Comparison of ENCODE assay signal across 17 mouse cellular contexts in genomic region chr1:14503193-14503800, GRCm38 (mm10).
DNase-seq lines count a peak whose midpoint lies in the region; ATAC-seq and TF ChIP-seq lines count a peak whose summit lies in the region.
"Had no signal": no experiment of that assay in that cellular context is flagged by ENCODE, and none has a peak within 500 bp of the region (broad histone marks: within the 10 kb centered on the region; RNA-seq: fewer than 3 reads in every experiment).

No protein-coding gene starts in this region.

- 15% methylated on average over 7 of the region's 7 CpGs for WGBS in midbrain, embryonic 14.5 days
- WGBS in midbrain, postnatal 0 days: 21% methylated on average over 7 of the region's 7 CpGs
- WGBS in embryonic facial prominence, embryonic 14.5 days: 17% methylated on average over 7 of the region's 7 CpGs

- no peaks in the 10 kb centered on the region for H3K9me3 ChIP-seq in midbrain, embryonic 14.5 days (ENCODE audit: control insufficient read depth, low read length)
- H3K9me3 ChIP-seq in midbrain, postnatal 0 days (ENCODE audit: low read length): no peaks in the 10 kb centered on the region
- no peaks in the 10 kb centered on the region for H3K9me3 ChIP-seq in embryonic facial prominence, embryonic 14.5 days (ENCODE audit: control insufficient read depth, low read length)
- H3K9me3 ChIP-seq: liver, embryonic 15.5 days had no signal

- H3K4me2 ChIP-seq in midbrain, embryonic 14.5 days (ENCODE audit: low read length): no peak overlapping the region
- H3K4me2 ChIP-seq in midbrain, postnatal 0 days (ENCODE audit: low read depth, low read length, poor library complexity, severe bottlenecking): no peak overlapping the region
- H3K4me2 ChIP-seq in embryonic facial prominence, embryonic 14.5 days (ENCODE audit: low read depth, low read length): peak overlapping the region; percentile 87
- H3K4me2 ChIP-seq: liver, embryonic 15.5 days had no signal

- H3K36me3 ChIP-seq in midbrain, embryonic 14.5 days (ENCODE audit: control insufficient read depth, insufficient read depth, low read length): no peaks in the 10 kb centered on the region
- no peaks in the 10 kb centered on the region for H3K36me3 ChIP-seq in midbrain, postnatal 0 days (ENCODE audit: insufficient read depth, low read length)
- H3K36me3 ChIP-seq in embryonic facial prominence, embryonic 14.5 days (ENCODE audit: control insufficient read depth, insufficient read depth, low read length): no peaks in the 10 kb centered on the region
- H3K36me3 ChIP-seq: liver, embryonic 15.5 days had no signal

- peaks cover 12% of the 10 kb centered on the region; the same call in 1 of the 2 replicates for H3K4me1 ChIP-seq in midbrain, embryonic 14.5 days (ENCODE audit: control insufficient read depth, insufficient read depth, low read length)
- 0 out of 2 replicates have a peak, but pooled peaks cover 5% of the 10 kb centered on the region for H3K4me1 ChIP-seq in midbrain, postnatal 0 days (ENCODE audit: insufficient read depth, low read length)
- peaks cover 26% of the 10 kb centered on the region for H3K4me1 ChIP-seq in embryonic facial prominence, embryonic 14.5 days (ENCODE audit: control insufficient read depth, insufficient read depth, low read length)
- H3K4me1 ChIP-seq: liver, embryonic 15.5 days had no signal

- no peak for TF ChIP-seq CTCF in midbrain, postnatal 0 days (IDR thresholded peaks at IDR 0.05)

- no peak overlapping the region for H3K27ac ChIP-seq in midbrain, embryonic 14.5 days (replicated peaks; ENCODE audit: low read depth, low read length)
- H3K27ac ChIP-seq in midbrain, postnatal 0 days (ENCODE audit: low read depth, low read length): no peak overlapping the region
- H3K27ac ChIP-seq in embryonic facial prominence, embryonic 14.5 days (replicated peaks; ENCODE audit: low read depth, low read length): peak overlapping the region; percentile 90
- H3K27ac ChIP-seq: liver, embryonic 15.5 days; stomach, postnatal 0 days had no signal

- H3K4me3 ChIP-seq in midbrain, embryonic 14.5 days (replicated peaks; ENCODE audit: low read depth, low read length): no peak overlapping the region
- no peak overlapping the region for H3K4me3 ChIP-seq in midbrain, postnatal 0 days (ENCODE audit: low read depth, low read length)
- peak overlapping the region; percentile 47 for H3K4me3 ChIP-seq in embryonic facial prominence, embryonic 14.5 days (ENCODE audit: low read depth, low read length)
- H3K4me3 ChIP-seq: liver, embryonic 15.5 days had no signal

- DNase-seq in heart, postnatal 10 days: peak; percentile 8 to 11
- DNase-seq in heart, postnatal 25 days (ENCODE audit: low spot score): no peak
- DNase-seq in midbrain, embryonic 14.5 days: peak; percentile 28
- DNase-seq in midbrain, postnatal 0 days (ENCODE audit: low spot score): no peak
- peak; percentile 33 for DNase-seq in embryonic facial prominence, embryonic 14.5 days (ENCODE audit: low spot score)
- no peak for DNase-seq in right cerebral cortex, postnatal 14 days
- DNase-seq: cerebellum, adult 11 months; cerebellum, postnatal 36 days; gastrocnemius, postnatal 36 days; heart, postnatal 4 days; kidney, adult 11 months; lung, postnatal 14 days; thymus, postnatal 25 days had no signal

- peaks cover 64% of the 10 kb centered on the region for H3K27me3 ChIP-seq in midbrain, embryonic 14.5 days (ENCODE audit: control insufficient read depth, insufficient read depth, low read length)
- peaks cover 44% of the 10 kb centered on the region for H3K27me3 ChIP-seq in midbrain, postnatal 0 days (ENCODE audit: insufficient read depth, low read length)
- peaks cover 14% of the 10 kb centered on the region for H3K27me3 ChIP-seq in embryonic facial prominence, embryonic 14.5 days (replicated peaks; ENCODE audit: control insufficient read depth, insufficient read depth, low read length)

- ATAC-seq in midbrain, embryonic 14.5 days (ENCODE audit: low FRiP score, low TSS enrichment): no peak
- ATAC-seq in midbrain, postnatal 0 days (ENCODE audit: low FRiP score): no peak
- ATAC-seq in embryonic facial prominence, embryonic 14.5 days (ENCODE audit: low read depth): no peak
- ATAC-seq in CD4-positive, CD25-positive, alpha-beta regulatory T cell, adult 4 months: no peak
- no peak for ATAC-seq in megakaryocyte, adult 5-6 weeks (ENCODE audit: poor library complexity, severe bottlenecking)

- intact Hi-C loops in heart, postnatal 10 days (cut with DNase I): loop anchor here (5.0 kb wide), 1 partner anchor 196 kb away; no protein-coding TSS in a partner anchor
- intact Hi-C loops in heart, postnatal 25 days (cut with DNase I): no loop called here

- H3K9ac ChIP-seq in midbrain, embryonic 14.5 days (replicated peaks; ENCODE audit: low read length): no peak overlapping the region
- H3K9ac ChIP-seq in midbrain, postnatal 0 days (replicated peaks; ENCODE audit: low read length, poor library complexity, severe bottlenecking): no peak overlapping the region
- peak overlapping the region; percentile 64 for H3K9ac ChIP-seq in embryonic facial prominence, embryonic 14.5 days (ENCODE audit: low read depth, low read length)
- H3K9ac ChIP-seq: liver, embryonic 15.5 days had no signal

Comparison
In these comparisons a context has a peak if more than half of its experiments do, and no peak if none do; other contexts are left out.
1. DNase-seq: peak in heart, postnatal 10 days (2 of 2), midbrain, embryonic 14.5 days (single experiment) and embryonic facial prominence, embryonic 14.5 days (single experiment); none in heart, postnatal 25 days (single experiment), midbrain, postnatal 0 days (single experiment) and right cerebral cortex, postnatal 14 days (single experiment).